Mouse (Mus musculus): Measurements from ENCODE around the gene Rbfox1. TPM values are rescaled to one million over a fixed set of nuclear protein-coding genes. Genes with fewer than 3 reads are reported as not detected.

Rbfox1 gene
- polyA plus RNA-seq, 1 experiment, result 5.6 TPM

GRCm38 (mm10) chr16:6079017-6079416 is 193.9 kb downstream of the Rbfox1 start:
- WGBS, result 91% methylated on average over 4 of the region's 4 CpGs
- no peak for DNase-seq
- Histone ChIP-seq H3K4me3 (ENCODE audit: control insufficient read depth, insufficient read depth, low read length) (no peak overlapping the region), H3K4me1 (replicated peaks; ENCODE audit: control insufficient read depth, insufficient read depth, low read length) (no peaks in the 10 kb centered on the region), H3K36me3 (ENCODE audit: control insufficient read depth, insufficient read depth, low read length) (no peaks in the 10 kb centered on the region), H3K27me3 (ENCODE audit: control insufficient read depth, insufficient read depth, low read length) (no peaks in the 10 kb centered on the region), H3K27ac (ENCODE audit: control insufficient read depth, insufficient read depth, low read length) (no peak overlapping the region)
- no peak for TF ChIP-seq CTCF (IDR thresholded peaks at IDR 0.05; ENCODE audit: borderline replicate concordance, control insufficient read depth, extremely low read depth, insufficient read depth, low read length, poor library complexity)

DNA sequence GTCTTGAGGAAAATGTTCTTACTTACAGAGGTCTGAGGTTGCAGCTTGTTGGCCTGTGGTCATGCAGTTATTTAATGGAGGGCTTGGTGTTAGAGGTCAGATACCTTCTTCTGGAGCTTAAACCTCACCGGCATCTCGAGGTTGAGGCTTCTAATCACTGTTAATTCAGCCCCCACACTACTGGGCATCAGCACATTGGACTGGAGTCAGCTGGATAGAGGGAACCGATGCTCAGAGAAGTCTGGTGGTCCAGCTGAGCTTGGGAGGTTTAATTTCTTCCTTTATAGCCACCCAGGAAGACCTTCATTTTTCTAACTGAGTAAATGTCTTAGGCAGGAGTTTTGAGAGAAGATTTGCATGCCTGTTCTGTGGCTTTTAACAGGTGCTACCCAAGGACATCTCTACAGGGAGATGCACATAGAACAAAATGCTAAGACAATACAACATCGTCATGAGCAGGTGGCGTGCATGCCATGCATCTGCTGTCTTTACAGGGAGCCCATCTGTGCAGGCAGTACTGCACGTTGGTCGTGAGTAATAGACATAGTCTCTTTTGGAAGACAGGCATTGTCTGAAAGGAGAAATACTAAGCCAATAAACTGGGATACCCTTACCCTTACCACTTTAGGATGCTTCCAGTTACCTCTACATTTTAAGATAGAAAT is 199.7 kb downstream of the Rbfox1 start:
- Histone ChIP-seq H3K27me3 (ENCODE audit: control insufficient read depth, insufficient read depth, low read length) (no peaks in the 10 kb centered on the region), H3K4me3 (ENCODE audit: control insufficient read depth, insufficient read depth, low read length) (no peak overlapping the region), H3K4me1 (replicated peaks; ENCODE audit: control insufficient read depth, insufficient read depth, low read length) (no peaks in the 10 kb centered on the region), H3K36me3 (ENCODE audit: control insufficient read depth, insufficient read depth, low read length) (no peaks in the 10 kb centered on the region), H3K27ac (ENCODE audit: control insufficient read depth, insufficient read depth, low read length) (no peak overlapping the region)
- 78% methylated on average over 7 of the region's 7 CpGs for WGBS
- no peak for DNase-seq
- TF ChIP-seq POLR2A (IDR thresholded peaks at IDR 0.05; ENCODE audit: control insufficient read depth, extremely low read depth, insufficient read depth, low read length, poor library complexity) (no peak), CTCF (IDR thresholded peaks at IDR 0.05; ENCODE audit: borderline replicate concordance, control insufficient read depth, extremely low read depth, insufficient read depth, low read length, poor library complexity) (no peak)

DNA sequence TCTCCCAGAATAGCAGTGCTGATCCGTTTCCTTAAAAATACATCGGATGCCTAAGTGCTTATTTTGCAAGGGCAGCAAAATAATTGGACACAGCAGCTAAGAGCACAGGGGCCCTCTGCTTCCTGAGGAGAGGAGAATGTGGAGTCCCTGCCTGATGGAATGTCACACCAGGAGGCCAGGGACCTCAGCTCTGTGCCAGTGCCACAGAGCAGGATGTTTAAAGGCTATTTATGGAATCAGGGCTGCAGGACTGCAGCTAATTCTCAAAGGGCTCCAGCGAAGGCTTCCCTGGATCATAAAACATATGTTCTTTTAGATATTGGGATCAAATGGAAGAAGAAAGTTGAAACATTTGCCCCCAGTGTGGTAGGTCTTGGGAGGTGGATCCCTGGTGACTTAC is 201.0 kb downstream of the Rbfox1 start:
- DNase-seq, result no peak
- no peaks in the 10 kb centered on the region for H3K27me3 ChIP-seq (ENCODE audit: control insufficient read depth, insufficient read depth, low read length)
- H3K4me1 ChIP-seq (replicated peaks; ENCODE audit: control insufficient read depth, insufficient read depth, low read length), result no peaks in the 10 kb centered on the region
- WGBS, result 47% methylated on average over 3 of the region's 3 CpGs
- H3K27ac ChIP-seq (ENCODE audit: control insufficient read depth, insufficient read depth, low read length), result no peak overlapping the region
- no peaks in the 10 kb centered on the region for H3K36me3 ChIP-seq (ENCODE audit: control insufficient read depth, insufficient read depth, low read length)
- no peak for TF ChIP-seq CTCF (IDR thresholded peaks at IDR 0.05; ENCODE audit: borderline replicate concordance, control insufficient read depth, extremely low read depth, insufficient read depth, low read length, poor library complexity)
- no peak for TF ChIP-seq POLR2A (IDR thresholded peaks at IDR 0.05; ENCODE audit: control insufficient read depth, extremely low read depth, insufficient read depth, low read length, poor library complexity)
- H3K4me3 ChIP-seq (ENCODE audit: control insufficient read depth, insufficient read depth, low read length), result no peak overlapping the region

DNA sequence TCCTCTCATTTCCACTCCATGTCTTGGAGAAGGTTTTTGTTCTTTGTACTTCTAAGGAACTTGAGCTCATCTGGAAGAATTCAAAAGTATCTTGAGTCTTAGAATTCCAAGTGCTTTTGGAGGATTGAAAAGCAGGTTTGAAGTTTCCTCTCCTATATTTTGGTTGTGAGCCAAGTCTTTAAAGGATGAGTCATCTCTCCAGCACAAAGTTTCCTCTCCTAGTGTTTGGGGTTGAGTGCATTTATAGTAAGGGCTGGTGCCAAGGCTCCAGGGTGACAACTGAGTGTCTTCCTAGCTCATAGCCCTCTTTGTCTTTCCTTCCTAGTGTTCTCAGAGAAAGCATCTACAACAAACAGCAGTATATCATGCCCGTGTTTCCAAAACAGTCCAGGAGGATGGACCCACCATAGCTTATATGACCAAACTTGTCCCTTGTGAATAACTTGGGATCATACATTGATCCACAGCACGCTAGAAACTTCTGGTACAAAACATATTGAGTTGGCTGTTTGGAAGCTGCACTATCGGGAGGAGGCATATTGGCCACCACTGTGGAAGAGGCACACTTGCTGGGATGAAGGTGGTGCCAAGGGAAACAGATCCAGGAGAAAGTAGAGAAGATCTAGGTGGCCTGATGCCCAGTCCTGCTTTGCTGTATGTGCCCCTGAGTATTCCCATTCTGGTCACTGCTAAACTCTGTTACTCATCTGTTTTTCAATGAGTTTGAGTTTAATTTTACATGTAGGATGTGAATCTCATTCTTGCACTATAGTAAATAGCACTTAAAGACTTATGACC is 206.4 kb downstream of the Rbfox1 start:
- no peaks in the 10 kb centered on the region for H3K36me3 ChIP-seq (ENCODE audit: control insufficient read depth, insufficient read depth, low read length)
- WGBS, result 84% methylated on average over 3 of the region's 3 CpGs
- no peak for DNase-seq
- no peak overlapping the region for H3K27ac ChIP-seq (ENCODE audit: control insufficient read depth, insufficient read depth, low read length)
- H3K27me3 ChIP-seq (ENCODE audit: control insufficient read depth, insufficient read depth, low read length), result no peaks in the 10 kb centered on the region
- no peaks in the 10 kb centered on the region for H3K4me1 ChIP-seq (replicated peaks; ENCODE audit: control insufficient read depth, insufficient read depth, low read length)
- H3K4me3 ChIP-seq (ENCODE audit: control insufficient read depth, insufficient read depth, low read length), result no peak overlapping the region
- TF ChIP-seq POLR2A (IDR thresholded peaks at IDR 0.05; ENCODE audit: control insufficient read depth, extremely low read depth, insufficient read depth, low read length, poor library complexity), result no peak
- TF ChIP-seq CTCF (IDR thresholded peaks at IDR 0.05; ENCODE audit: borderline replicate concordance, control insufficient read depth, extremely low read depth, insufficient read depth, low read length, poor library complexity), result no peak

DNA sequence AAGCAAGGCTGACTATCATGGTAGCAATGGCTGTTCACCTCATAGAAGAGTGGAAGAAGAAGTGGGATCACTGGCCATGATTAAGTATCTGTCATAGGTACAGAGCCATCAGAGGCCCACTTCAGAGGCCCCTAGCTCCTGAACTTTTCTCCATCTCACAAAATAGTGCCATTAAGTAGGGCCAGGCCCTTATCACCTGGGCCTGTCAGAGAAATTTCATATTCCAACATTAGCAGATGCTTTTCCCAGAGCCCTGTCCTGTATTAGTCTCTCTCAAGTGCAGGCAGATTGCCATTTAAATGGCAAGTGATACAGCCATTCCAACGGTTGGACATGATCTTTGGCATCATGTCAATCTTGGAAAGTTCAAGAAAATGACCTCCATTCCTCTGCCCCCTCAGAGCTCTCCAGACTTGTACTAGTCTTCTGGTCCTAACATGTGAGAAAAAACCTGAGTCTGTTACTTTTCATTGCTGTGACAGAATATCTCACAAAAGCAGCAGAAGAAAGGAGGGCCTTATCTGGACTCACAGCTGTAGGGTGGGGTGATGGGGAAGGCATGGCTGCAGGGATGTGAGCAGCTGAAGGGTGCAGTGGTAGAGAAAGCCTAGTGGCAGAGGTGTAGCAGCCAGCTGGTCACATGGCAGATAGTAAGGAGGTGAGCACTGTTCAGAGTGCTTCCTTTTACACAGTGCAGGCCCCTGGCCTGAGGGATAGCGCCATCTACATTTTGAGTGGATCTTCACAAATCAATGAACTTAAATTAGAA is 210.6 kb downstream of the Rbfox1 start:
- 82% methylated on average over 2 of the region's 2 CpGs for WGBS
- Histone ChIP-seq H3K27me3 (ENCODE audit: control insufficient read depth, insufficient read depth, low read length) (no peaks in the 10 kb centered on the region), H3K4me1 (replicated peaks; ENCODE audit: control insufficient read depth, insufficient read depth, low read length) (no peaks in the 10 kb centered on the region), H3K4me3 (ENCODE audit: control insufficient read depth, insufficient read depth, low read length) (no peak overlapping the region), H3K27ac (ENCODE audit: control insufficient read depth, insufficient read depth, low read length) (no peak overlapping the region), H3K36me3 (ENCODE audit: control insufficient read depth, insufficient read depth, low read length) (no peaks in the 10 kb centered on the region)
- no peak for DNase-seq
- no peak for TF ChIP-seq CTCF (IDR thresholded peaks at IDR 0.05; ENCODE audit: borderline replicate concordance, control insufficient read depth, extremely low read depth, insufficient read depth, low read length, poor library complexity)
- TF ChIP-seq POLR2A (IDR thresholded peaks at IDR 0.05; ENCODE audit: control insufficient read depth, extremely low read depth, insufficient read depth, low read length, poor library complexity), result no peak

- Histone ChIP-seq H3K27ac (ENCODE audit: control insufficient read depth, insufficient read depth, low read length) (no peak overlapping the region), H3K36me3 (ENCODE audit: control insufficient read depth, insufficient read depth, low read length) (no peaks in the 10 kb centered on the region), H3K4me1 (replicated peaks; ENCODE audit: control insufficient read depth, insufficient read depth, low read length) (no peaks in the 10 kb centered on the region), H3K27me3 (ENCODE audit: control insufficient read depth, insufficient read depth, low read length) (no peaks in the 10 kb centered on the region), H3K4me3 (ENCODE audit: control insufficient read depth, insufficient read depth, low read length) (no peak overlapping the region)
- WGBS, result 93% methylated on average over 7 of the region's 7 CpGs
- no peak for DNase-seq
- TF ChIP-seq CTCF (IDR thresholded peaks at IDR 0.05; ENCODE audit: borderline replicate concordance, control insufficient read depth, extremely low read depth, insufficient read depth, low read length, poor library complexity) (no peak), POLR2A (IDR thresholded peaks at IDR 0.05; ENCODE audit: control insufficient read depth, extremely low read depth, insufficient read depth, low read length, poor library complexity) (no peak)
Observed at GRCm38 (mm10) chr16:6097244-6098040, 212.3 kb downstream of the Rbfox1 start.

Data from thymus, adult 2 months (tissue).